Mouse (Mus musculus) lung, postnatal 0 days (tissue): ENCODE data around the gene Map2.

Source experiments
- CTCF ChIP-seq: IDR thresholded peaks from 2 replicates; pipeline ENCODE4 v1.5.1; 2016; ENCODE audit warnings: antibody characterized with exemption, mild to moderate bottlenecking
- EP300 ChIP-seq: IDR thresholded peaks from 2 replicates; pipeline ENCODE4 v1.6.1; 2016; ENCODE audit warnings: antibody characterized with exemption, mild to moderate bottlenecking, control low read depth

DNA sequence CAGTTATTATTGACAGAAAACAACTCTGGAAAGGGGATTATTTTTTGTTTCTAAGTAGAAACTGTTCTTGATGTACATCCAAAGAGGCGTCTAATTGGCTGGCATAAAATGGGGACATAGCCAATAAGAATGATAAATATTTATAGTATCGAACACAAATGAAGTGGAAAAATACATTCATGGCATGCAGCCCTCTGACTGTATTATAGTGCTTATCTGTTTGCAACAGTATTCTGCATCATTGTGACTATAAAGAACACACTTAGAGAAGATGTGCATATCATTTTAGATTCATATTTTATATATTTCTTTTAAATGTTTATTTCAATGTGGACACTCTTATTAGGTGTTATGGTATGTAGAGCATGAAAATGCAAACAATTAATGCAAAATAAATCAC, 17.9 kb upstream of the Map2 start:
- TF ChIP-seq CTCF (no peak), EP300 (no peak)
